Mouse (Mus musculus): ENCODE results near the gene Vmn1r160. TPM values are rescaled to one million over a fixed set of nuclear protein-coding genes. Genes with fewer than 3 reads are reported as not detected.

The Vmn1r160 gene
- polyA plus RNA-seq (2017; shearing (Covaris generic)): not detected

GRCm38 (mm10) chr7:22870924-22871323 lies at the start of gene Vmn1r160:
Gene Vmn1r160 (plus strand): TSS chr7:22871224.

GRCm38 (mm10) chr7:22843505-22843904 lies 27.5 kb upstream of the Vmn1r160 start, which contains the start of gene Vmn1r159:
Gene Vmn1r159 (minus strand): TSS chr7:22843605.

Other genes starting within 250 kb of the Vmn1r160 start
- gene Vmn1r155, start 213.2 kb upstream of the Vmn1r160 start, polyA plus RNA-seq (2017; shearing (Covaris generic)): under 1 TPM; 0.27 to 0.29 TPM
- gene Gm8693, start 178.9 kb upstream of the Vmn1r160 start, polyA plus RNA-seq (2017; shearing (Covaris generic)): not detected
- gene Gm4567, start 151.5 kb upstream of the Vmn1r160 start, polyA plus RNA-seq (2017; shearing (Covaris generic)): under 1 TPM in 1 of 2 experiments, not detected in 1; 0.27 TPM
- 1 to 10 TPM in 1 of 2 experiments, not detected in 1; 1.1 TPM for gene Vmn1r157, start 109.5 kb upstream of the Vmn1r160 start, polyA plus RNA-seq (2017; shearing (Covaris generic))
- under 1 TPM in 1 of 2 experiments, not detected in 1; 0.31 TPM for gene Vmn1r158, start 80.4 kb upstream of the Vmn1r160 start, polyA plus RNA-seq (2017; shearing (Covaris generic))
- gene Vmn1r159, start 27.6 kb upstream of the Vmn1r160 start, polyA plus RNA-seq (2017; shearing (Covaris generic)): not detected
- not detected for gene Gm4214, start 113.4 kb downstream of the Vmn1r160 start, polyA plus RNA-seq (2017; shearing (Covaris generic))
- gene Gm4216, start 148.7 kb downstream of the Vmn1r160 start, polyA plus RNA-seq (2017; shearing (Covaris generic)): not detected
- under 1 TPM in 1 of 2 experiments, not detected in 1; 0.21 TPM for gene Vmn1r163, start 184.3 kb downstream of the Vmn1r160 start, polyA plus RNA-seq (2017; shearing (Covaris generic))
- not detected for gene Gm8720, start 196.2 kb downstream of the Vmn1r160 start, polyA plus RNA-seq (2017; shearing (Covaris generic))

All from activated CD4-positive, CD25-positive, alpha-beta regulatory T cell (primary cell).